Mouse (Mus musculus) megakaryocyte-erythroid progenitor cell, adult 5-6 weeks (primary cell): ENCODE measurements around the gene Dnah2. TPM values are rescaled to one million over a fixed set of nuclear protein-coding genes. Genes with fewer than 3 reads are reported as not detected.

Experiments used
- ATAC-seq: replicated peaks from 2 replicates; pipeline ENCODE4 v1.8.0; 2016; ENCODE audit warnings: mild to moderate bottlenecking, inconsistent platforms; ENCODE audit not compliant: severe bottlenecking, poor library complexity, low FRiP score, low TSS enrichment
- total RNA-seq, 2 experiments: library from RNA; stranded (forward) in 1 of 2; stranded (reverse) in 1 of 2; fragments of 200-1000, 215-1000 nt in 1 of 2; fragments of >200 nt in 1 of 2; fragmentation: Nextera tagmentation in 1 of 2; gene quantifications; 2 replicates each; pipeline ENCODE4 v1.2.3; 2014 to 2017

Dnah2 gene
- total RNA-seq, 2 experiments from 2014 or later: not detected

DNA sequence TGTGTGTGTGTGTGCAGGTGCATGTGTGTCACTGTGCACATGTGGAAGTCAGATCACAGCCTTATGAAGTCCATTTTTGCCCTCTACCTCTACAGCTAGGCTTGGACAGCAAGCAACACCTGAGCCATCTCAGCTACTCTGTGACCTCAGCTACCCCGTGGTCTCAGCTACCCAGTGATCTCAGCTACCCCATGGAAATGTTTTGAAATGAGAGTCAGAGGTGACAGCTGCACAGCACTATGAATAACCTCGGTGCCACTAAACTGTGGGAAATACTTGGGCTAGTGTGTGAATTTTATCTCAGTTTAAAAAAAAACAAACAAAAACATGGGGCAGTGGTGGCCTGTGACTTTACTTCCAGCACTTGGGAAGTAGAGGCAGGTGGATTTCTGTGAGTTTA lies 58.0 kb downstream of the Dnah2 start:
- ATAC-seq: no peak

DNA sequence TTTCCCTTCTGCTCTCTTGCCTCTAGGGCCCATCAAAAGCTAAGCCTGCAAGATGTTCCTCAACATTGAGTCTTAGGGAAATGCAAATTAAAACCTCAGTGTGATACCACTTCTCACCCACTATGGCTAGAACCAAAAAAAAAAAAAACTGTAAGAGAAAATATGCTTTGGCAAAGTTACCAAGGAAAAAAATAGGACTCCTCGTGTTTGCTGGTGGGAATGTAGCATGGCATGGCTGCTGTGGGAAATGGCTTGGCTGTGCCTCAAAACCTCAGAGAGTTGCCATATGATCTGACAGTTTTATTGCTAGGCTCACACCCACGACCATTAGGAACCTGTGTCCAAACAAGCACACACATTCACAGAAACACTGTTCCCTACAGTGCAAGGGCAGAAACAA lies 61.4 kb downstream of the Dnah2 start:
- ATAC-seq: no peak

DNA sequence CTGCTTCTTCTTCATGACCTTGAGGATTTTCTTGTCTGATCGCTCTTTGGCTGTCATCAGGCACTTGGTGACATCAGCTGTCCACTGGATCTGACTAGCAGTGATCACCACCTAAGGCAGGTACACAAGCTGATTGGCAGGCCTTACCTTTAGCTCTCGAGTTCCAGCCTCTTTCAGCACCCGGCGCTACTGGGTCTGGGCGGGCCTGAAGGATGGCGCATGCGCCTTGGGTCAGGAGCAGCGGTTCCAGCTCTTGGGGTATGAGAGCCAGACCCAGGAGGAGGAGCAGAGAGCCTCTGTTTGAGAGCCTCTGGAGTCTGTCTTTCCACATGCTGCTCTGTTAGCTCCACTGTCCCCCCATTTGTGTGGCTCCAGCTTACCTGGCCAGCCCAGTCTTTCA lies 71.3 kb downstream of the Dnah2 start:
- no peak for ATAC-seq

DNA sequence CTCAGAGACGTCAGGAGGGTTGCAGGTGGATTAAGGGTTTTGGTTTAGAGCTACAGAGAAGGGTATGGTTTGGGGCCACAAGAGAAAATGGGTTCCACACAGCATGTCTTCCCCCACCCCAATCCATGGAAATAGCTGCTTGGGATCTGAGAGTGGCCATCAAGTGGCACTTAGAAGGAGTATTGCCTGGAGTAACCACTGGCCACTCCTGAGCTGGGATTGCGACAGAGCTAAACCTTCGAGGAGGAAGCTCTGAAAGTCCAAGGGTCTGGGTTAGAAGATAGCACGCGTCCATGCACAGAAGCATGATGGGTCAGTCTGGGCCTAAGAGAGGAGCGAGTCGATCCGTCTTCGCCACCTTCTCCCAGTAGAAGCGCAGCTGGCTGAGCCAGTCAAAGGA lies 72.1 kb downstream of the Dnah2 start:
- no peak for ATAC-seq

DNA sequence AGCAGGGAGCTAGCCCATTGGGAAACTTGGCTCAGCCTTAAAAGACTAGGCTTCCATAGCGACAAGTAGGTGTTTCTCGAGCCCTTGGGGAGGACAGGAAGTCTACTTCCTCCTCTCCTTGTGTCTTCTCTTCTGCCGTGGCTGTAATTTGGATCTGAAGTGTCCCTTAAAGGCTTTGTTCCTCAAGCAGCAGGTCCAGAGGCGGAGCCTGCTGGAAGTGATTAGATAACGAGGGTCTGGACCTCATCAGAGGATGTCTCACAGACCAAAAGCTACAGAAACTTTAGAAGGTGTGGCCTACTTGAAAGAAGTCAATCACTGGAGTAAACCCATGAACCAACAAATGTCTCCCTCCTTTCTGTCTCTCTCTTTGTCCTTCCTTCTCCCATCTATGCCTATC lies 74.2 kb downstream of the Dnah2 start:
- no peak for ATAC-seq

DNA sequence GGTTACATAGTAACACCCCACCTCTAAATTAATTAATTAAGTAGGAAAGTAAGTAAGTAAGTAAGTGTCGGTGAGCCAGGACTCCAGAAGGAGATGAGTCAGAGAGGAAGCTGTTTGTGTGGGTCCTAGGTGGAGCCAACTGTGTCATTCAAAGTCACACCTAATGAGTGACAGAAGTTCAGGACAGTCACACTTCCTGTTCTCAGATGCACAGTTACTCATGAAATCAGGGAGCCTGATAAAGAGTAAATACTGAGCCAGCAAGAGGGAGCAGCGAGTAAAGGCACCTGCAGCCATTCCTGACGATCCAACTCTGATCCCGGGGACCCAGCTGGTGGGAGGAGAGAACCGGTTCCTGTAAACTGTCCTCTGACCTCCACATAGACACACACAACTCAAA lies 76.2 kb downstream of the Dnah2 start:
- no peak for ATAC-seq

DNA sequence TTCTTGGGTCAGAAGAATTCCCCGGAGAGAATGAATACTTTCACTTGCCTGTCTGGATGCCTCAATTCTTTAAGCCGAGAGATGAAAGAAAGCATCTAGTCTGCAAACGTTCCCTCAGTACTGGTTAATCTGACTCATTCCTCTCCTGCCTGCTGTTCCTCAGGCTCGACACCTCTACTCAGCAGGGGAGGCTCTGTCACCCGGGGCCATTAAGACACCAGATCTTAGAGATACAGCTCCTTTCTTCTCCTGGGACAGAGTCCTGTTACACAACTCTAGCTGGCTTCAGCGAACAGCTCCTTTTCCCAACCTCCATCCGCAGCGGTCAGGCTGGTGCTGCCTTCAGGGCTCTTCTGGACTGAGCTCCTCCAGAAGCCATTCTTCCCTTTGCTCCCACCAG lies 77.4 kb downstream of the Dnah2 start:
- ATAC-seq: no peak

DNA sequence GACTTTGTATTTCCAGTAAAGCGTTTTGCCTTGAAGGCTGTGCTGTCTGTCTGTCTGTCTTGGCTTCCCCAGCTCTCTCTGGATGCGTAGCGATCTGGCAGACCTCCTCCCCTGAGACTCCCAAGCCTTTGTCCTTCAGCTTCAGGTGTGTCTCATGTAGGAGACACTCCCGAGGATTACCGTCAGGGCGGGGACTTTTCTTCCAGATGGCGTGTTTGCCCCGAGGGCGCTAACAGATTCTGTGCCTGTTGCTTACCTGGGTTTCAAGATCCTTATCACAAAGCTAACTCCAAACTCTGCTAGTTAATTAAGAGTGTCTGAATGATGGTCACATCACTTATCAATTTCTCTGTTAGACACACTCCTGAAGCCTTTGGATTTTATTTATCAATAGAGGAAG lies 79.6 kb downstream of the Dnah2 start:
- no peak for ATAC-seq

DNA sequence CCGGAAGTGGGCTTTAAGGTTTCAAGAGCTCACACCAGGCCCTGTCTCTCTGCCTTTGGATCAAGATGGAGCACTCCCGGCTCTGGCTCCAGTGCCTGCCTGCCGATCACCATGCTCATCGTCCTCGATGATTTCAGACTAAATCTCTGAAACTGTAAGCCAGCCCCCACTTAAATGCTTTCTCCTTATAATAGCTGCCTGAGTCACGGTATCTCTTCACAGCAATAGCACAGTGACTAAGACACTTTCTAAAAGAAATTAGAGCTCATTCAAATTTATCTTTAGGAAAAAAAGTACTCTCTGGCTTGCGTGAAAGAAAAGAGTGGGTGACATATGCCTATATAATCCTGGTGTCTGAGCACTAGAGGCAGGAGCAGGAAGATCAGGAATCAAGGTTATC lies 84.9 kb downstream of the Dnah2 start:
- no peak for ATAC-seq

DNA sequence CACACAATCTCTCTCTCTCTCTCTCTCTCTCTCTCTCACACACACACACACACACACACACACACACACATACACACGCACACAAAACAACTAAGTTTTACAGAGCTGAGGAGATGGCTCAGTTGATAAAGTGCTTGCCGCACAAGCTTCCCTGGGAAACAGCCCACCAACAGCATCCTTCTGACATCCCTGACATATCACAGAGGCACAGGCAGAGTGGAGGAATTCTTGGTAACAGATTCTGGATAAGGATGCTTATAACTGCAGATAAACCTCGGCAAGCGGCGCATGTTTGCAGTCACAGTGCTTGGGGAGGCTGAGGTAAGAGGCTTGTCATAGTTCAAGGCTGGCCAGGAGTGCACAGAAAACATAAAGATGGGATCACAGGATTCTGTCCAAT lies 87.3 kb downstream of the Dnah2 start:
- ATAC-seq: no peak

DNA sequence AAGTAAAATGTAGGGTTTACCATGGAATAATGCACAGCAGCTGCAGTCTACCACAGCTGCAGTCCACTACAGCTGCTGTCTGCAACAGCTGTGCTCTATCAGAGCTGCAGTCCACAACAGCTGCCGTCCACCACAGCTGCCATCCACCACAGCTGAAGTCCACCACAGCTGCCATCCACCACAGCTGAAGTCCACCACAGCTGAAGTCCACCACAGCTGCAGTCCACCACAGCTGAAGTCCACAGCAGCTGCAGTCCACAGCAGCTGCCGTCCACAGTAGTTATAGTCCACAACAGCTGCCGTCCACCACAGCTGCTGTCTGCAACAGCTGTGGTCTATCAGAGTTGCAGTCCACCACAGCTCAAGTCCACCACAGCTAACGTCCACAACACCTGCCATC lies 89.0 kb downstream of the Dnah2 start:
- ATAC-seq: no peak

DNA sequence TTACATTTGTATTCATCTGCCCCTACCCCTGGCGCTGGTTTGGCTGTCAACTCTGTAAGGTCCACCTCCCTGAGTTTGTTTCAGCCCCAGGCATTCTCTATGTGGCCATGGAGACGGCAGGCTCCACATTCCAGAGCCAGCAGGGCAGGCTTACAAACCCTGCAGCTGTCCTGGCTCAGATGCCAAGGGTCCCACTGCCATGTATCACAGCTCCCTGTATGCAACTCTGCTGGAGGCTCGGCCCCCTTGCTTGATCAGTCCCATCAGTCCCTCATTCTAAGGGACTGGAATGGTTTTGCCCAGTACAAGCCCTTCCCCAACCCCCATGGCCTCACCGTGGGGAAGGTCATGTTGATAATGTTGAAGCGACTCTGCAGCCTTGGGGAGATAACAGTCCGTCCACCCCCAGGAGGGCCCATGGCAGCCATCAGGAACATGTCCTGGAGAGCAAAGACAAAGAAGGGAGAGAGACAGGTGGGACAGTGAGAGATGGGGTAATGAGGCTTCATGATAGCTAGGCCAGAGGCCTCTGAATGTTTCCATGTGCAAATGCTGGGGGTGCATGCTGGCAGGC lies 91.8 kb downstream of the Dnah2 start:
- ATAC-seq: peak; percentile 43; the same call in 1 of the 2 replicates

DNA sequence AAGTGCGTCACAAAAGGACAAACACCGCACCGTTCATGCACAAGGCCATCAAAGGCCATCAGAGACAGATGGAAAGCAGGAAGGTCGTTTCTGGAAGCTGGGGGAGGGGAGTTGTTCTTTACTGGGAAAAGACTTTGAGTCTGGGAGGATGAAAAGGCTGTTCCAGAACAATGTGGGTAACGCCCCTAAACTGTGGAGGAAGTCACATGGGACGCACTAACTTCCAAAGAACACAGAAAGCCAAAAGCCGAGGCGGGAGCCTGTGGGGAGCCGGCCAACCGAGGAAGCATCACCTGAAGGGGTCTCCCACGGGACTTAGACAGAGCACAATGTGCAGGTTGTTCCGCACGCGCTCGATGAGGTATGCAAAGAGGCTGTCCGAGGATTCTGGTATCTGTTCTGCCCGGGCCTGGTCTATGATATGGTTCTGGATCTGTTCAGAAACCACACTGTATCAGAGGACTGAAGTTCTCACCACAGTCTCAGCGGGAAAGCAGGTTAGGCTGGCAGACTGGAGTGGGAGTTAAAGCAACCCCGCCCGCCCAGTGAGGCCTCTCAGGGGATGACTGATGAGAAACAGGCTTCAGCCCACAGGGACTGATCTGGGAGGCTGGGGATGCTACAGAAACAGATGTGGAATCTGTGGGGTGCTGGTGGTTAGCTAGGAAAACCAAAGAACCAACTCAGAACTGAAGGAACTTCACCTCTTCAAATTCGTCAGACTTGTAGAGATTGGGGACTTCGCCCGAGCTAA lies 96.6 kb downstream of the Dnah2 start:
- no peak for ATAC-seq

DNA sequence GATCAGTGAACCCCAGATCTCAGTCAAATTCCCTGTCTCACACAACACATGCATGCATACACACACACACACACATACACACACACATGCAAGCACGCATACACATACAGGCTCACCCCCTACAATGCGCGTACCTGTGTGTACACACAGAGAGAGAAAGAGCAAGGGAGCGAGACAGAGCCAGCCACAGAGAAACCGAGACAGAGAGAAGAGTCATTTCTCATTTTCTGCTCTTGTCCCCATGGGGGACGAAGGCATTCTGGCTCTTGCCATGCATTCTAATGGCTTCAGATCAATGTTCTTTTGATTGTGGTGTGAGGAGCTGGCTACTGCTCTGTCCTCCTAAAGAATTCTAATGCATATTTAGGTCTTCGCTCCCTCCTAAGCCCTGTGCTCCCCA lies 101.6 kb downstream of the Dnah2 start:
- ATAC-seq: no peak

DNA sequence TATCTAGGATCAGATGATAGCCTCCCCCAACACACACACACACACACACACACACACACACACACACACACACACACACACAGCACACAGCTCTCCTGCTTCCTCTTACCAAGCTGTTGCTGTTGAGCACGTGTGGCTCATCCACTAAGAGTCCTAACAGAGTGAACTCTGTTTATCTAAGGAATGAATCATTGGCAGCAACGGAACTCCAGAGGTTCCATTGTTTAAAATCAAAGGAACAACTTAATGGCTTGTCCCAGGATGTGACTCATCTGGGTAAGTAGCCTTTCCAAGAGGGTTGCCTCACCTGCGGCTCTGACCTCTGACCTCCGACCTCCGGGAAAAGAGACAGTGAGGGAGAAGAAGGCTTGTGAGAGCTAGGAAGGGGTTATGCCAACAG lies 105.6 kb downstream of the Dnah2 start:
- no peak for ATAC-seq

DNA sequence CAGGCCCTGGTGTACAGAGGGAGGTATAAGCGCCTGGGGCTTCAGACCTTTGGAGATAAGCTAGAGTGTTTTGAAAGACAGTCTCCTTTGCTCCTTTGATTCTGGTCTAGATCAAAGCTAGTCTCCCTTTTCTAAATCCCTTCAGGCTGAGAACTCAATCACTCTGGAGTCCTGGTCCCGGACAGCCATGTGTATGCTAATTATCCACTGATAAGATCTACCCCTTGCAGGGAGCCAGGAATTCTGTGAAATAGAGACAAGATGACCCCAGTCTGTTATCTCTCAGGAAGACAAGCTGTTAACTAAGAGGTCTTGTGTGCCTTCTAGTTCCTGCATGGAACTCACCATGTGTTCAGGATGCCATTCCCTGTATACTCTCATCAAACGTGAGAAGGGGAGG lies 111.6 kb downstream of the Dnah2 start:
- no peak for ATAC-seq

DNA sequence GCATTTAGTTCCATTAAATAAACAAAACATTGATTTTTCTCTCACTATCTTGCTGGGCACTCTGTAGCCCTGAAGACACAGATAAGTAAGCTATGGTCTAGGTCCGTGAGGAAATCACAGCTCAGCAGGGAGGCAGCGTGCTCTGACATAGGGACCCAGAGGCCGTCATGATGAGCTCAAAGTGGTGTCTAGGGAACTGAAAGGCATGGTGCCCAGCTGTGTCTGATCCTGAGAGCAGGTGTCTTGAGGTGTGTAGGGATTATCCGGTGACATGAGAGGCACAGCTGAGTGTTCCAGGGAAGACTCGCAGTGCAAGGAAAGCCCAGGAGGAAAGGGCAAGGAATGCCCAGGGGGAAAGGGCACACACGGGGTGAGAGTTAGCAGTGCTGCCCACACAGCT lies 115.7 kb downstream of the Dnah2 start:
- ATAC-seq: no peak

DNA sequence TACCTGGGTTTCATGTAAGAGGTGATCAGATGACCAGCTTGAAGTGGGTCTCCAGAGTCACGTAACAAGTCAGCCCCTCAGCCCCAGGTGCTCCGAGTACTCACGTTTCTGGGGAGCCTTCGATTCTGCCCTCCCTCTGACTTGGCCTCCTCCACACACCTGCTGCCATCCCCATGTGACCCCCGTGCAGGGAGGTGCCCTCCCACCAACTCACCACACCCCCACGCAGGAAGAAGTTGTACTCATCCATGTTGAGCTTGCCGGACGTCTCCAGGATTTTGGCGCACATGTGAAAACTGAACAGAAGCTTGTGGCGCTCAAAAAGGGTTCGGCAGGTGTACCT lies 116.3 kb downstream of the Dnah2 start:
- no peak for ATAC-seq

DNA sequence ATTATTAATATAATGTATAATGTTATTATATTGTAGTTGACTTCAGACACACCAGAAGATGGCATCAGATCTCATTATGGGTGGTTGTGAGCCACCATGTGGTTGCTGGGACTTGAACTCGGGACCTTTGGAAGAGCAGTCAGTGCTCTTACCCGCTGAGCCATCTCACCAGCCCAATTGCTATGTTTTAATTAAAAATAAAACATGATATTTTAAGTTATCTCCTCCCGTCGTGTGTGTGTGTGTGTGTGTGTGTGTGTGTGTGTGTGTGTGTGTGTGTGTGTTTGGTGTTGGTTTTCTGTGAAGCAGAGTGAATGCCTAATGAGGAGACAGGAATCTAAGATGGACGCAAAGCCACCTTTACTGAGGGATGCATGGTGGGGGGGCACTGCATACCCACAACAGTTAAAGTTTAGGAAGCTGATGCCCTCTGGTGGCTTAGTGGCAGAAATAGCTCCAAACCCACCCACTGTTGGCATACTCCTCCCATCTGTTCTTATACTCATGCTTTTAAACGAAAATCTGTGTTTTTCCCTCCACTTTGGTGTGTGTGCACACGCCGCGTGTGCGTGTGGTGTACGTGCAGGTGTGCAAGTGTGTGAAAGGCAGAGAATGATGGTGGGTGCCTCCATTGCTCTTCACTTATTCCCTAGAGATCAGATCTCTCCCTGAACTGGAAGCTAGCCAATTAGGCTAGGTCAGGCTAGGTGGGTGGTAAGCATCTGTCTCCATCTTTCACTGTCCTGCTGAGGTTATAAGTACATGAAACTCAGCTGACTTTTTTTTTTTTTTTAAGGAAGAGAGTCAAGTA lies 116.9 kb downstream of the Dnah2 start:
- ATAC-seq: peak; percentile 89

DNA sequence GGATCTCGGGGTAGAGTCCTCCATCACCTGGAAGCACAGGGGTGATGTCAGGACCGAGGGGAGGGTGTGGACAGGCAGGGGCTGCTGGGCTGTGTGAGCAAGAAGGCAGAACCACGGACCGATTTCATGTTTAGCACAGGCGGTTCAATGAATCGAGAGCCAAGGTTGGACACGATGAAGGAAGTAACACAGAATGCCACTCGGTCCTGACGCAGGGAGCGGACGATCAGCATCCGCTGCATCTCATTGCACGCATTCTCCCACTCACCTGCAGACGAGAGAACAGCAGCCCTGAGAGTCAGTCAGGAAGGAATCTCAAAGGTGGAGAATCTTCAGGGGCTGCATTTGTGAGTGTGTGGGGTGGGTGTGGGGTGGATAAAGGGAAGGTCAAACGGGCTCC lies 118.3 kb downstream of the Dnah2 start:
- no peak for ATAC-seq

DNA sequence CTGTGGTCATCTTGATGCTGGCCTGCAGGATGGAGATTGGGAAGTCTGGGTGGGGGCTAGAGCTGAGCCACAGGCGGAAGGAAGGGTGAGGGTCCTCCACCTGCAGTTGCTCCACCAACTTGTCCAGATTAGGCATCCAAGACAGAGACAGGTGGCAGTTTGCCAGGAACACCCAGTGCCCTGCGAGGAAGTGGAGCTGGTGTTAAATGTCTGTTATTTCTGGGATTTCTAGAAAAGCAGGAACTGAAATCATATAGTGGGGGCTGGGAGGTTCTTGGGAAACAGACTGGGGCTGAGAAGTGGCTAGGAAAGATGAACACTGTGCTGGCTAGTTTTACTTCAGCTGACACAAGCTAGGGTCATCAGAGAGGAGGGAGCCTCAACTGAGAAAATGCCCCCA lies 119.6 kb downstream of the Dnah2 start:
- no peak for ATAC-seq
